Mouse (Mus musculus): Measurements from ENCODE around the gene Cxcl10.

Gene Cxcl10

DNA sequence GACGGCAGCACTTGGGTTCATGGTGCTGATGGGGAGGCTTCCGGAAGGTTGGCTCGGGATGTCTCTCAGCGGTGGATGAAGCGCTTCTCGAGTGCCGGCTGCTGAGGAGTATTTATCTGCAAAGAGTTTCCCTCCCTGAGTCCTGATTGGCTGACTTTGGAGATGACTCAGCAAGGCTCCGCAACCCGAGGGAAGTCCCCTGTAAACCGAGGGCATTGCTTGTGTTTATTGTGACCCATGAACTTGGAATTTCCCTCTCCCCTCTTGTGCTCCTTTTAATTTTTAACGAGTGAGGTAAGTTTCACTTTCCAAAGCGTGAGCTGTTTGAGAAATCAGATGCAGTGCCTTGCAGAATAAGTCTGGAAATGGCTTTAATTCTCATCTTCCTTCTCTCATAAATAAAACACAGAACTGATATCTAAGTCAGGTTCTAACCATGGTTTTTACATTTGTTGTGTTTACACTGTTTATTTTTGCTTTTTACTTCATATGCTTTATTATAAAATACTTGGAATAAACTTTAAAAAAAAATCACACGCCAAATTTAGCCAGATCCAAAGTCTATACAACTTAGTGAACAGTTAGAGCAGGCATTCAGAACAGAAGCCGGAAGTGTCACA lies at the start of gene Cxcl10:
TSS of gene Cxcl10 (minus strand) at position 96 of the 620 bp plus-strand sequence.
- DNase-seq (ENCODE audit: low read depth, low spot score): peak; percentile 68

DNA sequence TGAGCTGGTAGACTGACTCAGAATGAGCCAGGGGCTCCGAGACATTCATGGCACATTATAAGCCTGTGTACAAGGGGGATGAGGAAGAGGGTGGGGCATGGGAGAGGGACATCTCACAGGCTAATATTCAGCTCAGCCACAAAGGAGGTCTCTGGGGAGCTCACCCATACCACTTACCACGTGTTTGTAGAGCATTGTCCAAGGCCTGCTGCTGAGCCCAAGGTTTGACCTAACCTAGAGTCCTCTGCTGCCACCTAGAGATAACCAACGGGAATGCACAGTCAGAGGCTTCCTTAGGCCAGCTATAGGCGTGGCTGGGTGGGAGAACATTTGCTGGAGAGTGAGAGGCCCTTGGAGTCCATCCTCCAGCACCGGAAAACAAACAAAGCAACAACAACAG lies 49.5 kb upstream of the Cxcl10 start:
- DNase-seq (ENCODE audit: low read depth, low spot score): peak; percentile 76

DNA sequence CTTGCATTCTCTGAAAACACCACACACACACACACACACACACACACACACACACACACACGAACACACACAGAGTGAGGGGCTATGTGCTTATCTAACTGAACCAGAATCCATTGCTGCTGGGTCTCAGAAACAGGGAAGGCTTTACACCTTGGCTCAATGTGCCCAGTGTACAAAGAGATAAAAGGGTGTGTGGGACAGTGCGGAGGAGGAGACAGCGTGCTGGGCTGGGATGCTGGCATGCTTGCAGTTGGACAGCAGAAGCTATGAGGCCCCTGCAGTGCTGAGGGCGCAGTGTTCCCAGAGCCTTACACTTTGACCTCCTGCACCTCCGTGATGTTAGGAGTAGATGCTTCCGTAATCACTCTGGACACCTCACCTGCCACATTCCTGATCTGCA lies 47.8 kb upstream of the Cxcl10 start:
- DNase-seq (ENCODE audit: low read depth, low spot score): no peak

DNA sequence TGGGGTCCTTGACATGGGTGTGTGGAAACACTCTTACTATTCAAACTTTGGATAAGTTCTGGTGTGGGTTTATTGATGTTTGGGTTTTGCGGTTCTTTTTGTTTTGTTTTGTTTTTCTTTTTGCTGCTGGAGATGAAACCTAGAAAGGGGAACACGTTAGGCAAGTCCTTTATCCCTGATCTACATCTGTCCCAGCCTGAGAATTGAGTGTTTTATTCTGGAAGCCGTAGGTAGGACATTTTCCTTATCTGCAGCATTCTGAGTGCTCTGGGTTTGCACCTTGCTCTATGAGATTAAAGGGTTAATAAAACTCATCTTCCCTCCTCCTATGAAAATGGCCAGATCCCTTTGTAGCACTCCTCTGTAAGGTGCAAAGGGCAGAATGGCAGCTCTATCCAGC lies 47.1 kb upstream of the Cxcl10 start:
- no peak for DNase-seq (ENCODE audit: low read depth, low spot score)

DNA sequence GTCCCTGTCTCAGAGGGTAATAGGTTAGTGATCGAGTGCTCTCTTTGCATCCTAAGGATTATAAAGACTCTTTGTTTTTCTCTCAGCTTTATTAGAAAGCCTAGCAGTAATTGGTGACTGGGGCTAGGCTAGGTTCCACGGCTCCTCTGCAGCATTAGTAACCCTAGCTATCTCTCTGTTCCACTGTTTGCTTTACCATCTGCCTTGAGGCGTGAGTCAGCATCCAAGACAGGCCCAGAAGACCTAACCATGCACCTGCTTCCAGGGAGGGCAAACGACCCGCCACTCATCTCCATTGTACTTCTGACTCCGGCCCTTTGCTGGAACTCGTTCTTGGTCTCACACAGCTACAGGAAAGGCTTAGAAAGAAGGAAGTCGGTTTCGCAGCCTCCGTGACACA lies 45.2 kb upstream of the Cxcl10 start:
- no peak for DNase-seq (ENCODE audit: low read depth, low spot score)

DNA sequence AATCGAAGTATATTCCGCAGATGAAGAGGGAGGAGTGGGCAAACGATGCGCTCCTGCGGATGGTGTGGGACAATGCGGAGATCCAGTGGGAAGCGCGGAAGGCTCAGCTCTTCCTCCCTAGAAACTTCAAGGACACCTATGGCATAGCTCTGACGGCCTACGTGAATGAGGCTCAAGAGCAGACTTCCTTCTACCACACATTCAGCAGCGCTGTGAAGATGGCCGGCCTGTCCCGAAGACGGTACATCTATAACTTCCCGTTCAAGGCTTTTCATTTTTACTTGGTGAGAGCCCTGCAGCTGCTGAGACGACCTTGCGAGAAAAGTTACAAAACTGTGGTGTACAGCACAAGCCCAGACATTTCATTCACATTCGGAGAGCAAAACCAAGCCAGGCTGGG lies 43.9 kb upstream of the Cxcl10 start:
- DNase-seq (ENCODE audit: low read depth, low spot score): no peak

DNA sequence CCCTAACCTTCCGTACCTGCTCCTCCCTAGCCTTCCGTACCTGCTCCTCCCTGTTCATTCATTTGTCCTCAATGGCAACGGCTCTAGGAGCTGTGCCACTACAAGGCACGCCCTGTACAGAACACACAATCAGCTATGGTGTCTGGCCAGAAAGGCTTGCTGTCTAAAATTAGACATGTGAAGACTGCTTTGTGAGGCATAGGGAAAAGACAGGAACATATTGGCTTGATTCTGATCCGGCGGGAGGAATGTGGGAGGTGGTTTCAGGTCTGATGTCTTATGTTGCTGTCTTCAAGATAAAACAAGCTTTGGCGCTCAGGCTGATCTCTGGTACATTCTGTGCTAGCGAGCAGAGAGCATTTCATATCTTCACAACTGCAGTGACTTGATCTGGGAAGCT lies 41.9 kb upstream of the Cxcl10 start:
- peak; percentile 69 for DNase-seq (ENCODE audit: low read depth, low spot score)

DNA sequence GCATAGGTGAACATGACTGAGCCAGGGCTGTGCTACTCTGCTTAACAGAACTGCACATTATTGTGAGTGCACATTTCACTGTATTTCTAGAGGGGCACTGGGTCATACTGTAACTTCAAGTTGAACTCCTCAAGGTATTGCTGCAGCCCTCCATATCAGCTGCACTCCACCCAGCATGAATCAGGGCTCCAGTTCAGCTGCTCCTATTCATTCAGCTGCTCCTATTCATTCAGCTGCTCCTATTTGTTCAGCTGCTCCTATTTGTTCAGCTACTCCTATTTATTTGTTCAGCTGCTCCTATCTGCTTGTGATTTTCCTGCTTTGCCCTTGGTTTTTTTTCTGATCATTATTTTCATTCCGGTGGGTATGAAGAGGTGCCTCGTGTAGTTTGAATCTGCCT lies 41.3 kb upstream of the Cxcl10 start:
- no peak for DNase-seq (ENCODE audit: low read depth, low spot score)

DNA sequence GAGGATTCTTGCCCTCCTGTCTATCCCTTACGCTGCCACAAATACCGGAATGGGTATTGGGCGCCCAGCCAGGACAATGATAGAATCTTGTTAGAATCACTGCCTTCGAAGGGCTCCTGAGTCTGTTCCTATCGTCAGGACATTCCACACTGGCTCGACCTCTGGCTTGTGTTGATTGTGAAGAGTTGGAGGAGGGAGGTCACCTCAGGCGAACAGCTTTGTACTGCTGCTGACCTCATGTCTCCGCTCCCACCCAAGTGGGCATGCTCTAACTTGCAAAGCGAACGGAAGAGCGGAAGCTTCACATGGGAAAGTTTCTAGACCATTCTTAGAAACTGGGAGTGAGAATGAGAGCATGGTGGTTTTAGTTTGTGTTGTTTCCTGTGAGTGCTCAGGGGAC lies 38.7 kb upstream of the Cxcl10 start:
- peak; percentile 70 for DNase-seq (ENCODE audit: low read depth, low spot score)

DNA sequence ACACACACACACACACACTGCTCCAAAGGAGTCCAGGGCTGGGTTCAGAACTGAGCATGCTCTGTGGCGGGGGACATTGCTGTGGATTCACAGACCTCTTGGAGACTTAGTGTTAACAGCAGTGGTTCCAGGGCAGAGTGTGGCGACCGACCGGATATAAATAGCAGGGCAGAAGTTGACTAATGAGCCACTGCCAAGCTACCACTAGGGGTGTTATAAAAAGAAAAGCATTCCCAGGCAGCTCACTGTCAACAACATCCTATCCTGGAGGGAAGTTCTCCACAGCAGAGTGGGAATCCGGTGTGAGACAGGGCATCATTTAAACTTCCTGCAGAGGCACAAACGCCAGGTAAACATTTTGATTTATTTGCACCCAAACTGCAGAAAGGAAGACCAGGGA lies 38.0 kb upstream of the Cxcl10 start:
- peak; percentile 84 for DNase-seq (ENCODE audit: low read depth, low spot score)

DNA sequence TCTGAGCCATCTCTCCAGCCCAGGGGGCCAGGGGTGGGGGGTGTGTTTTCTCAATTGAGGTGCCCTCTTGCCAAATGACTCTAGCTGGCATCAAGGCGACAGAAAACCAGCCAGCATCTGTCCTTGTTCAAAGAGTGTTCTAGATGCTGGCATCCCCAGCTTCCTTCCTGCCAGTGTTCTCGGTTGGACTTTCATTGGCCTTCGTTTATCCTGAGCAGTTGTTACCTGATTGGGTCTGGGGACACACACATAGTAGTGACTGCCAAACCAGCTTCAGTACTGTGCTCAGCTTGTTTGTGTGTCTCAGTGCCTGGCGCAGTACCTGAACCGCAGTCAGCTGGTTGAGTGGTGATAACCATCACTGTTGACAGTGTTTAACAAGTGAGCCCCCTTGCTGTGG lies 37.4 kb upstream of the Cxcl10 start:
- DNase-seq (ENCODE audit: low read depth, low spot score): no peak

DNA sequence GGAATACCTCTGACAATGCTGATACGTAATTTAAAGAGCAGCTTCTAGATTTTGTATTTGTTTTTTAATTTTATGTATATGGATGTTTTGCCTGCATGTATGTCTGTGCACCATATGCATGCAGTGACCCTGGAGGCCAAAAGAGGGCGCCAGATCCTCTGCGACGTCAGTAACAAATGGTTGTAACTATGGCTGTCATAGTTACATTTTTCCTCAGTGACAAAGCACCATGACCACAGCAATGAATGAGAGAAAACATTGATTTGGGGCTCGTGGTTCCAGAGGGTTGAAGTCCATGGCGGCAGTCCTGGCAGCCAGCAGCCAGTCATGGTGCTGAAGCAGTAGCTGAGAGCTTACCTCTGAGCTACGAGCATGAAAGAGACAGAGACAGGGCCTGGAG lies 36.2 kb upstream of the Cxcl10 start:
- DNase-seq (ENCODE audit: low read depth, low spot score): no peak

DNA sequence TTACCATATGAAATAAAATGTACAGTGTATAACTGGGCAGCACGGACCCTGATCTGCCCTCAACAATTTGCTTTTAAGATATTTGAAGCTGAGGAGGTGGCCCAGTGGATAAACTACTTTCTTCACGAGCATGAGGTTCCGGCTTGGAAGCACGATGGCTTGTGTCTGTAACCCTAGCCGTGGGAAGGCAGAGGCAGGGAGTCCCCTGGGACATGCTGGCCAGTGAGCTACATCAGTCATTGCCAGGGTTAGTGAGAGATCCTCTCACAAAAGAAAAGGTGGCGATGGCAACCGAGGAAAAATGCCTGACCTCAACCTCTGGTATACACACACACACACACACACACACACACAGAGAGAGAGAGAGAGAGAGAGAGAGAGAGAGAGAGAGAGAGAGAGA lies 35.1 kb upstream of the Cxcl10 start:
- peak; percentile 88 for DNase-seq (ENCODE audit: low read depth, low spot score)

DNA sequence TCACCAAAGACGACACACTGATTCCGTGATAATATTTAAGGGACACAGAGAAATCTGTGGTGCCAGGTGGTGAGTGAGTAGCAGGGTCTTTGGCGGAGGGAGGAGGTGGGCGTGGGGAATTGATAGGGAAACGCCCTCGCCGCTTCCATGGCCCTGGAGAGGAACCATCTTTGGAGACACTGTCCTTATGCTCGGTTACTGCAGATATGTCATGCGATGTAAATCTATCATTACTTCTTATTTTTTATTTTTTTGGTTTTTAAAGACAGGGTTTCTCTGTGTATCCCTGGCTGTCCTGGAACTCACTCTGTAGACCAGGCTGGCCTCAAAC lies 33.6 kb upstream of the Cxcl10 start:
- no peak for DNase-seq (ENCODE audit: low read depth, low spot score)

DNA sequence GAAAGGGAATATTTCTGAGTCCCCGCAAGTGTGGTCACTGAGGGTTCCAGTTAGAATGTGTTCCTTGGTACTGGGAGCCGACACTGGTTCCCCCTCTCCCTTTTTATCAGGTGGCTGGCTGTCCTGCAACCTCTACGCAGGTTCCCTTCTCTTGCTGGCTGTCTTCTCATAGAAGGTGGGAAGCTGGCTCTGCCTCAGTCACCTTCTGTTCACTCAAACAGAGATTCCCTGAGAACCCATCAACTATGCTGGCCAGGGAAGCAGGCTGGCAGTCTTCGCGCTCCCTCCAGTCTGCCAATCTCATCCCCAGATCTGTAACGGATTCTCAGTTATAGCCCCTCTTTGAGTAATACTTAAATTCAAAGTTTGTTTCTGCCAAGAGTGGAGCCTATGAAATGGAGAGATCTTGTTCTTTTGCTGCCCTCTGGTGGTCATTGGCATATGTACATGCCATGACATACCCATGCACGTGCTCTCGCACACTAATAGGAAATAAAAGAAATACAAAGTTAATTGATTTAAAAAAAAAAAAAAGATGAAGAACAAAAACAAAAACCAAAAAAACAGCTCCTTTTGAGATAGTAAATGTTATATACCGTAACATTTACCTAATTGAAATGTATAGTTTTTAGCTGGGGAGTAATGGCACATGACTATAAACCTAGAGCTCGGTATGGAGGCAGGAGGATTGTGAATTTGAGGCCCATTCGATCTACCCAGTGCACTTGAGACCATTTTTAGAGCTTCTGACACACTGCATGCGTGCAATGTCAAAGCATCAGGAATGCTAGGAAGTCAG lies 33.1 kb upstream of the Cxcl10 start:
- DNase-seq (ENCODE audit: low read depth, low spot score): peak; percentile 77

DNA sequence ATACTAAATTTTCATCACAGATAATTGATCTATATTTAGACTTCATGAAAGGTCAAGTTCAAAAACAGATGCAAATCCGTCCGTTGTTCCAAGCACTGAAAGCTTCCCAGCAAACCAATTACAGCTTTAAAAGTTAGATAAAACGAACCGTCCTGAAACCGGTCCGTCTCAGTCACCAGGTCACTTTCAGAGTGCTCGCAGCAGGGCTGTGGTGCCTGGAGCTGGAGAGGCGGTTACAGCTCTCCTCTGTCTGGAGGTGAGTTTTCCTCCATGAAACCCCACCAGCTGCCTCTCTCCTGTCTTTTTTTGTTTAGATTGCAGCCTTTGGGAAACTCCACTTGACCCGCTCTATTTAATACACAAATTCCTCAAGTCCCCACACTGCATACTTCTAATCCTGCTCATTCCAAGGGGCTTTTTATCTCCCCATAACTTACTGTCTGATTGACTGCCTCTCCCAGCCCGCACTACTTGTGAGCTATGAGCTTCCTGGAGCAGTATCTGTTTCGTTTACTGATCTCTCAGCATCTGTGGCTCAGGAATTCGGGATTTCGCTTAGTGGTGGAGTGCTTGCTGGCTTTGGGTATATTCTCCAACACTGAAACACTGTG lies 28.2 kb upstream of the Cxcl10 start:
- DNase-seq (ENCODE audit: low read depth, low spot score): no peak

DNA sequence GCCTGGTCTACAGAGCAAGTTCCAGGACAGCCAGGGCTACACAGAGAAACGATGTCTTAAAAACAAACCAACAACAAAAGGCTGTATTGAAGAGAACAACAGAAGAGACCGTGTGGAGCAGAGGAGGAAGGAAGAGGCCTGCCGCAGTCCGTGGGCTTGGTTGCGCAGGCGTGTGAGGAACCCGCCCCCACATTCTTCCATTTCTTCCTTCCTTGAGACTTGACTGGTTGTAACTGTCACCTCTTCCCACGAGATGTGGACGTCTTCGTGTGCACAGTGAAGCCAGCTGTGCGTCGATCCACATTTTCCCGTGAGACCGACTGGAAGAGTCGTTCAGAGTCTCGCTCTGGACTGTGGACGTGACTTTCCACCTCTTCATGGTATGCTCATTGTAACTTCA lies 26.7 kb upstream of the Cxcl10 start:
- no peak for DNase-seq (ENCODE audit: low read depth, low spot score)

DNA sequence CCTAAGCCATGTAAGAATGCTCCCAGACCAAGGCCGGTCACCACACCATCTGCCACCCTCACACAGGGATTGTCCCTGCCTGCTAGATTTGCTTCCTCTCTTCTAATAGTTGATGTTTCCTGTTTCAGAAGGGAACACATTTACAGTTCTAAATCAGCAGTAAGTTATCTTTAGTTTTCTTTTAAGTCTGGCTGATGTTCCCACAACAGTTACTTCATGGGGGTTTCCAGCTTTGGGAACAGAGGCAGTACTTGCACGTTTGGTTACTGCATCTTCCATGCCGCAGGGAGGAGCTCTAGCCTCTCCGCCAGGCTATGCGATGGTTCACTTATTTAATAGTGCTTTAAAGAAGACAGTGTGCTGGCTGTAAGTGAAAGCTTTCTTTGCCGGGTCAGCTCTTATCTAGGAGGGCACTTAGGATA lies 26.0 kb upstream of the Cxcl10 start:
- no peak for DNase-seq (ENCODE audit: low read depth, low spot score)

DNA sequence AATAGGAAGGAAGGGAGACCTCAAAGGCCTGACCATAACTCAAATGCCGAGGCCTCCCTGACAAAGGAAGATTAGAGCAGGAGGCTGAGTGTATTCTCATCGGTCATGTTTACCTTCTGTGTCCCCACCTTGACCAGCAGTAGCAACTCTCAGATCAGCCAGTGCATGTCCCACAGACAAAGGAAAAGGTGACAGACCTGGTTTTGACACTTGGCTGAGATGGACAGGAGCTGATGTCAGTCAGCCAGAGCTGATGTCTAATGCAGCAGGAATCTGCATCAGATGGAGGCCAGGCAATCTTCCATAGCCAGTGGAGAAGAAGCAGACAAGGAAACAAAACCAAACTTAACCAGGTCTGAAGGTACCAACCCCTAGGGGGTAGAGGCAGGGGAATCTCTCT lies 23.9 kb upstream of the Cxcl10 start:
- no peak for DNase-seq (ENCODE audit: low read depth, low spot score)

DNA sequence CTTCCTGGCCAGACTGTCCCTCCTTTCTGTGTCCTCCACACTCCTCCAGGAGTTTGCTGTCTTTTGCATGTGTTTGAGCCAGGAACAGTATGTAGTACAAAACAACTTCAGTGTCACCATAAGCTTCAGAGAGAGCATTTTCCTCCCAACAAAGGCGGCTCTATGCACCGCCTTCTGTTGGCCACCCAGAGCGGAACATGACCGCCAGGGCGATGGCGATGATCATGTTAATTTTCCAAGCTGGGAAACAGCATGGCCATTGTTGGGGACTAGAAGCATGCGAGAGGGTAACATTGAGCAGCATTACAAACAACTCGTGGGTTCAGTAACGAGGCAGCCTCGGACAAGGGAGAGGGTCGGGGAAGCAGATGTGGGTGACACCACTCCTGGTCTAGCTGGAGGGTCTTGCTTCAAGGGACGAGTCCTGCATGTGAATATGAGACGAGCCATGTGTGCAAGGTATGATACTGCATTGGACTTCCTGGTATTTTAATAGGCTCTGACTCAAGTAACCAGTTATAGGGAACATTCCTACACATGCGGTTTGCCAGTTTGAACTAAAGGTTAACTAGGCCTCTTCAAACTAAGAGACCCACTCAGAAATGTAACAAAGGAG lies 22.8 kb upstream of the Cxcl10 start:
- no peak for DNase-seq (ENCODE audit: low read depth, low spot score)

DNA sequence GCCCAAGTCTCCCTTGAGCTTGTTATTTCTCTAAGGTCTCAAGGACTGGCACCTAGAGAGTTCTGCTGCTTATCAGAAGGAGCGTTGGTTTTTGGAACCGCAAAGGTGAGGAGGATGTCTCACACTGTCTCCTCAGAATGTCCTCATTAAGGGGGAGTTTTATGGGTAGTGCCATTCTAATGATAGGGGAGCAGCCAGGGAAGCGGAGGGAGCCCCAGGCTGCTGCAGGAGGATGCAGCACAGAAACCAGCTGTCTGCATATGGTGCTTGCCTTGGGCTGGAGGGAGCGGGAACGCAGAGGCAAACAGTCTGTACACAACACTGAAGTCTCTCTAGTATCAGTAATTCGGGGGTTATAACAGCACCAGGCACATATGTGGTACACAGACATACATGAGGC lies 22.2 kb upstream of the Cxcl10 start:
- DNase-seq (ENCODE audit: low read depth, low spot score): no peak

DNA sequence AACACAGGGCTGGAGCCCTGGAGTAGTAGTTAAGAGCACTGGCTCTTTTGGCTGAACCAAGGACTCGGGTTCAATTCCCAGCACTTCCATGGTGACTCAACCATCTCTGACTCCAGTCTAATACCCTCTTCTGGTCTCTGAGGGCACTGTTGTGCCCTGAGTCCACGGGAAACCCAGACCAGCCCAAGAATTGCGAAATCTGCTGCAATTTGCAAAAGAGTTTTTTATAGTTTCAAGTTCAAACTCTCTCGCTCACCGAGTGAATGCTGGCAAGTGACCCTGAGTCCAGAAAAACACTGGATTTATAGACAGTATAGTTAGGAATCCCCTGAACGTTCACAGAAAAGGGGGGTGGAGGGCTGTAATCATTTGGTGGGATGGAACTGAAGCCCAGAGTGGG lies 21.7 kb upstream of the Cxcl10 start:
- no peak for DNase-seq (ENCODE audit: low read depth, low spot score)
